Mouse (Mus musculus) T-helper 2 cell (primary cell): ENCODE measurements at regions not wholly inside any gene's neighbourhood (a gene's known extent, or its start where the extent isn't known, plus 50 kb on each side); places are given as distances from the start of the nearest gene placed in this dataset.

Experiments
- in situ Hi-C: fragments of 300-600 bp; cut with MboI, MseI; formaldehyde crosslinking; loops from one replicate; pipeline ENCODE4 v1.15.1; 2025; ENCODE audit warnings: high pct_unique_total_duplicates

DNA sequence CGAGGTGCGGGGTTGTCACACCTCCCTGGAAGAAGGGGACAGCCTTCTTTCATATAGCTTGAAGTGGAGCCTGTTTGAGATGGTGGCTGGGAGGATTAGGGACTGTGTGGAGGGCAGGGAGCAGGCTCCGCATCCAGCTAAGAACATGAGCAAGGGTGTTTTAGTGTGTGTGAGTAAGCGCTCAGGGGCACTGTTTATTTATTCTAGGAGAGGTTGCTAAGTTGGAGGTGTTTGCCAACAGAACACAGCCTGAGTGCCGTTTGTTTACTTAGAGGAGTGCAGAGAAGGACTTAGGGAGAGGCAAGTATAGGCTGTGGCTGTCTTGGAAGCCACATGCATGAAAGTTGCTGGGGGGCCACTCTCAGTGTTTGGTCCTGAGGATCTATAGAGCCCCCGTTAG is 61.2 kb upstream of the Cdon start:
- in situ Hi-C loops = no loop called here

DNA sequence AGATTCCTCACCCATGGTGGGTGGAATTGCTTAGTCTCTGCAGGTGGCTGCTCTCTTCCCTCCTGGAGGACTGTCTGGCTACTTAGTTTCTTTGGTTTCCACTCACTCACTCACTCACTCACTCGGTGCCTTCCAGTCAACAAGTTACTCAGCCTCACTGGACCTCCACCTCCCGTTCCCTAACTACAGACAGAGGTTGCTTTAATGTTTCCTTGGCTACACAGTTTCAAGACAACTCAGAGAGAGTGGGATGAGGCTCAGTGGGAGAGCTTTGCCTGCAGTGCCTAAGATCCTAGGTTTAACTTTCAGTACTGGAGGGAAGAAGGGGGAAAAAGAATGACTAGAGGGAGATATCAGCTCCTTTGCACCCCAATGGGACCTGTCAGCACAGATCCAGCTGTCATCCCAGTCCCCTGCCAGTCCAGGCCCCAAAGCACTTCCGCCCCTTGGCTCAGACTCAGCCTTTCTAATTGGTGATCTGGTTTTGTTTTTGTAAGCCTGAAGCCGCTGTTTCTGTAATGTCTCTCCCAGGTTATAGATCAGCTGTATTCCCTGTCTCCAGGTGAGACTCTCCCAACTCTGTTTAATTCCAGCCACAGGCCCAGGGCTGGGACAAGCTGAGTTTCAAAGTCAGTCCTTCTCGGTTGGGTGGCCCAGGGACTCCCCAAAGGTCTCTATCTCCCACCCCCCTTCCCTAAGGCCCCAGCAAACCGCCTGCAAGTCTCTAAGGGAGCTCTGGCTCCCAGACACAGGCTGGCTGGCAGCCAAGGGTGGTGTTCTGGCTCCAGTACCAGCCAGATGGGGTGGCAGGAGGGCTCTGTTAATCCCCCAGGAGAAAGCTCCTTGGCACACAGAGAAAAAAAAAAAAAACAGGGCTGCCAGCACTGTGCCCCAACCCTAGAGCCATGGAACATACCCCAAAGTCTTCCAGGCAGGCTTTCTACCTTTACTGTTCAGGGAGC is 60.5 kb upstream of the Cdon start:
- in situ Hi-C loops = no loop called here

- in situ Hi-C loops = no loop called here
Measured at GRCm38 (mm10) chr9:35361432-35361831, 59.5 kb upstream of the Cdon start.

GRCm38 (mm10) chr9:35362276-35362675 is 58.7 kb upstream of the Cdon start:
- in situ Hi-C loops = no loop called here

GRCm38 (mm10) chr9:35363079-35363478 is 57.8 kb upstream of the Cdon start:
- in situ Hi-C loops = no loop called here

- in situ Hi-C loops = no loop called here
Measured at GRCm38 (mm10) chr9:35363936-35364335, 57.0 kb upstream of the Cdon start.

- in situ Hi-C loops = no loop called here
Measured at GRCm38 (mm10) chr9:35365975-35366374, 55.0 kb upstream of the Cdon start.

DNA sequence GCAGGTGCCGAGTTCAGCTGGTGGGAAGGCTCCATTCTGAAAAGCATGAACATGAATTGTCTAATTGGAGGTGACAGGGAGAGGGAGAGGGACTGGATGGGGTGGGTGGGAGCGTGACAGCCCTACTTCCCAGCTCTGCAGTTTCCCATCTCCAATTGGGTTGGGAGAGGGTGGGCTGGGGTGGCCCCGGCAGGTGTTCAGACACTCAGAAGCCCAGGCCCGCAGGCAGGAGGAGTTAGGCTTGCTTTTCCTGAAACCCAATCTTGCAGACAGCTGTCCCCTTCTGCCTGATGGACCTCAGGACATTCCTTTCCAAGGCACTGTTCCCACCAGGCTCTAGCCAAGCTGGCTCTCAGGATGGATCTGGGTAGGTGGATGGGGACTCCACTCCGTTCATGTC is 51.9 kb upstream of the Cdon start:
- in situ Hi-C loops = no loop called here

DNA sequence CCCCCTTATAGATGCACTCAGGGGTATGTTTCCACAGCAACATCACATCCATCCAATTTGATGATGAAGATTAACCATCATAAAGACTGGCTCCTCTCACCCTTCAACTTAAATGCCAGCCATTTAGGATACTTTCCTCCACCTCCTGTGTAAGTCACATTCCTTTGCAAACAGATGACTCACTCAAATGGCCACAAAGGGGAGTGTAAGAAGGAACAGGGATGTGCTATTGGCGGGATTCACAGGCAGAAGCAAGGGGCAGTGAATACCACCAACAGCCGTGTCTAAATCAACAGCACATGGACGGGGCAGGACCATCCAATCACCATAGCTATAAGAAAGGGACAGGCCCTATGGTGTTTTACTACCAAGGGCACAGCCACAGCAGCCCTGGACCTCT is 50.9 kb upstream of the Cdon start:
- in situ Hi-C loops = no loop called here

DNA sequence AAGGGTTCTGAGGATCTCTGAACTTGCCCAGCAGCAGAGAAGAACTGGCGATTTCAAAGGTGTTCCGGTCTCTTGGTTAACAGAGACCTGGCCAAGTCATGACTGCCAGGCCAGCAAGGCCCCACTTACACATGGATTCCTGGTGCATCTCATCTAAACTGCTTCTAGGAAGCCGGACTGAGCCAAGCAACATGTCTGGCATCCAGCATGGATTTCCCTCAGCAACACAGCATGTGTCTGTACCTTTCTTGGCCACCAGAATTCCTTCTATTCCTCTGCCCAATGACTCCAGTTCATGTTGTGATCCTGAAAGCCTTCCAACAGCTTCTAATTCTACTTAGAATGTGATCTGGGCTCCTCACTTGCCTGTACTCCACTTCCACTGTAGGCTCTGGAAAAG is 50.0 kb upstream of the Cdon start:
- in situ Hi-C loops = no loop called here
